Mouse (Mus musculus) kidney, postnatal 36 days (tissue): ENCODE results near the gene Nck2.
A peak's percentile ranks its signal among the peaks of the same experiment; 100 is the strongest.

ENCODE experiments used
- DNase-seq, 2 experiments: peaks; one replicate each; pipeline ENCODE4 v3.0.0; 2021 to 2022; ENCODE audit warnings: mixed read lengths in 2 of 2

The Nck2 gene

GRCm38 (mm10) chr1:43470421-43471179, 26.2 kb downstream of the Nck2 start:
- DNase-seq, result no peak

GRCm38 (mm10) chr1:43471180-43472045, 27.0 kb downstream of the Nck2 start:
- no peak for DNase-seq

DNA sequence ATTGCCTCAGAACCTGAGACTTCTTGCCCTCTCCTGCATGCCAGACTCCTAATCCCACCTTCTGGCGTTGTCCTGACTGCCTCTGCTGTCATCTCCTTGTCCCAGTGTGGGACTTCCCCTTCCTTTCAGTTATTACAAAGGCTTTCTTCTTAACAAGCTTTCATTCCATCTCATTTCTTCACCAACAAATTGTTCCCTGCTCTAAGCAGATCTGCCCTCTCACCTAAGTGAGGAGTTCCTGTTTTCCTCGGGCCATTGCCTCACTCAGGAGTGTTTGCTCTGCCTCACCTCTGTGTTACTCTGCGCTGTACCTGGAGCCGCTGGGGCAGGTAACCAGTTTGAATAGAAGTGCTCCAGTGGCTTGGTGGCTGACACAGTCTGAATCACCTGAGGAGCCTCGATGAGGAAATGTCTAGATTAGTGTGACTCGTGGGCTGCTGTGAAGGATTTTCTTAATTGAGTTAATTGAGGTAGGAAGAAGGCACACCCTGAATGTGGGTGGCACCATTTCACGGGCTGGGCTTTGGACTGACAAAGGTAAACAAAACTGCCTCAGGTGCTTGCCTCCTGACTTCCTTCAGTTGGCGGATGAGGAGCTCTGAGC, 27.8 kb downstream of the Nck2 start:
- no peak for DNase-seq

- peak in 1 of 2 experiments; percentile 38 for DNase-seq
Measured at GRCm38 (mm10) chr1:43473734-43474534, 29.6 kb downstream of the Nck2 start.

DNA sequence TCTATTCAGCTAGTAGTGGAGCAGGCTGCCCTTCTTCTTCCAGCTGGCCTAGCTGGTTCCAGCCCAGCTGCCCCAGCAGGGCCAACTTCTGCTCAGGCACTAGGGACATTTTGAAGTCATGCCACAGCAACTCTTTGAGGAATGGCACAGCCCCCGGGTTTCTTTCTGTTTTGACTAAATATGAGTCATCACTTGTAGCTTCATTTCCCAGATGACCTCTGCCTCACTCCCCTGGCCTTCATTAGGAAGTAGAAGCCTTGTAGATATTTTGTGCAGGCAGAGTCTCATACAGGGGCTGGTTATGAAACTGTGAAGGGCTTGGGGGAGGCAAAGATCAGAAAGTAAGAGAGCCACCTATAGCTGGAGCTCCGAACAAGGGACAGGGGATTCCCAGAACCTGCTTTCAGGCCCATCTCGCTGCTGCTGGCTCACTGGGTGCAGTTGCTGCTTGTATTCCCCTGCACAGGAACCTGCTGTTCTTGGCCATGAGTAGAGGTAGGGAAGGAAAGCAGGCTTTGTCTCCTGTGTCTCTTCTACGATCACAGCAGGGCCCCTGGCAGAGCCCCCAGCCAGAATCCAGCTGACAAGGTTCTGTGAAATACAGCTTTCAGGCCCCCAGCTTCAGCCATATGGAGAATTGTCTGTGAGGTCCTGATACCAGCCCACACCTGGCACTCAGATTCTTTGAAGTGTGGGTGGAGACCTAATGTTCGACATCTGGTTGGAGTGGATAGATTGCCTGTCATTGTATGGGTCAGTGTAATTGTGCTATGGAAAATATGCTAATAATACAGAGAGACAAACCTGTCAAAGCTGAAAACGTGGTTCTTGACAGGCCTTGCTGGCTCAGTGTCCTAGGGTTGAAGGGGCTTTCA, 30.4 kb downstream of the Nck2 start:
- peak; percentile 28 to 45 for DNase-seq

DNA sequence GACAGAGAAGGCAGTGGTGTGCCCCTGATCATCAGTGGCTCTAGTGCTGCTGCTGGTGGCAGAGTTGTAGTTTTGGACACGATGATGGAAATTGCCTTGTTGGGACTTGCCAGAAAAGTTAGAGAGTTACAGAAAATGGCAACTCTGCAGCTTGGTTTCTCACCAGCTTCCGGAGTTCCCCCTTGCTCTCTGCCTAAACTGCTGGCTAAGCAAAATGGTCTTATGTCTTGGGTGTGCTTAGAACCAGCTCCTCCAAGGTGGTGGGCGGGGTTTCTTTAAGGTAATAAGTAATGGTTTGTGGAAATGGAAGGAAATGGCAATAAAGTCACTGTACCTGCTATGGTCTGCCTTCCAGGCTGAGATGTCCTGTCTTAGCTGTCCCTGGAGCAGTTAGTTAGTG, 33.6 kb downstream of the Nck2 start:
- DNase-seq, result no peak

- DNase-seq, result no peak
Measured at GRCm38 (mm10) chr1:43485204-43485603, 40.8 kb downstream of the Nck2 start.

DNA sequence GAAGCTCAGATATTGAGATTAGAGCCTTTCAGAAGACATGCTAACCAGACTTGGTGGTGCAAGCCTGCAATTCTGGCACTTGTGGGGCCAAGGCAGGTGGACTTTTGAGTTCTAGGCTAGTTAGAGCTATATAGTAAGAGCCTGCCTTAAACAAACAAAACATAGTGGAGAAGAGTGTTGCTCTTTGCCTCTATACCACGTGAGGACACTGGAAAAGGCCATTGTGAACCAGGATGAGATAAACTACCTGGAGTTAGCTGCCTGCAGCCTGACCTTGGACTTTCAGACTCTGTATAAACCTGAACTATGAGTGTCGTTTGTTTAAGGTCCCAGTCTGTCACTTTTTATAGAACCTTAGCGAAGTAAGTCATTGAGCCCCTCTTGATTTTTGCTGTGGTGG, 42.1 kb downstream of the Nck2 start:
- DNase-seq, result no peak

DNA sequence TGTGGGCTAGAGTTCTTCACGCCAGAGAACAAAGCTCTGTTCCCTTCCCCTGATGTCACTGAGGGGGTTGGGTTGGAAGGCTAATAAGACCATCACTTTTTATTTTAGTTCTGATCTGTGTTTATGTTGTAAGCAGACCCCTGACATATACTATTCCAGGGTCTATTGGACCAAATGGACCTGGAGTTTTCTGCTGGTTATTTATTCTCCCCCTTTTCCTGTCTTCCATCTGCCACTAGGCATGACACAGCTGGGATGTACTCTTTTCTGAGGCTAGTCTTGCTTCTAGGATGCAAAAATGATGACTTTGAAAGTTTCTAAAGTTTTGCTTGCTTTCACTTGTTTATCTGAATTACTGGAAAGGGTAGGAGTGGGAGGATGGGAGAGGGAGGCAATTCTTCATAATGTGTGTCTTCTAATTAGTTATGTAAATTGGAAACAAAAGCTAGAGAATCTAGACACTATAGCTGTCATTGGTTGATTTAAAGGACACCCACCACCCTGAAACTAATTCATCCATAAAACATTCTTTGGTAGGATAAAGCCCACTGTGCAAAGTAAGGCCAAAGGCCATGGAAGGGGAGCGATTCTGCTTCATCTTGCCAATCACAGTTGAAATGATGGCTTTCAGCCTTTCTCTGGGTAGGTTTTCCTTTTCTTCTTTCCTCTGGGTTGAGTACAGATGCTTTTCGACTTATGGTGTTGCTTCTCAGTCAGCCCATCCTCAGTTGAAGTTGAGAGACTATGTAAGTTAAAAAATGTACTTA, 42.8 kb downstream of the Nck2 start:
- no peak for DNase-seq

DNA sequence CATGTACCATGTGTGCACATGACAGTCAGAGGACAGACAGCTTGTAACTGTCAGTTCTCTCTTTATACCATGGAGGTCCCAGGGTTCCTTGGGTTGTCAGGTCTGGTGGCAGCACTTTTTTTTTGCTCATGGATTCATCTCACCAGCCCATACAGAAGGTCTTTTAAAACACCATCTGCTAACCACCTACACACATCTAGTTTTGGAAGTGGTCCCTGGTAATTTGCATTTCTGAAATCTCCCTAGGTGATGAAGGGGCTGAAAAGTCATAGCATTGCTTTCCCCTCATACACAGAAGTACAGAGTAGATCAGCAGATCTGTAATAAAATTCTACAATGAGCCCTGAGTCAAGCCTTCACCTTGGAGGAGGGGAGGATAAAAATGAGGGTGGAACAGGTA, 44.9 kb downstream of the Nck2 start:
- no peak for DNase-seq

- DNase-seq, result peak; percentile 59
Measured at GRCm38 (mm10) chr1:43491506-43492269, 47.3 kb downstream of the Nck2 start.

- no peak for DNase-seq
Measured at GRCm38 (mm10) chr1:43492803-43493437, 48.5 kb downstream of the Nck2 start.

DNA sequence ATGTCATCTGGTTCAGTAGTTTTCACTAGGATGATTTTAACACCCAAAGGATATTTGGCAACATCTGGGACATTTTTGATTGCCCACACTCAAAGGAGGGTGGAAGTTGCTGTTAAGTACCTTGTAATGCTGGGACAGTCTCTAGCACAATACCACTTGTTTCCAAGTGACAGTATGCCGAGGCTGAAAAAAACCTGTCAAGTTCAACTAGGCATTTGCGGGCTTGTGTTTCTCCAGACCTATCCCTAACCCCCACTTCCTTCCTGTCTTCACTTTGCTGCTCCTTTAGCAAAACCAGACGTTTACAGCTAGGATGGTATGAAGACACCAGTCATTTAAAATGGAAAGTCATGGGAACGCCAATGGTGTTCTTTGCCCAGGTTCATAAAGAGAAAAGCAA, 51.7 kb downstream of the Nck2 start:
- no peak for DNase-seq

GRCm38 (mm10) chr1:43496993-43497392, 52.6 kb downstream of the Nck2 start:
- DNase-seq, result no peak

GRCm38 (mm10) chr1:43497951-43498350, 53.6 kb downstream of the Nck2 start:
- DNase-seq, result no peak

GRCm38 (mm10) chr1:43500121-43500520, 55.7 kb downstream of the Nck2 start:
- no peak for DNase-seq

- no peak for DNase-seq
Measured at GRCm38 (mm10) chr1:43501143-43501919, 57.0 kb downstream of the Nck2 start.

GRCm38 (mm10) chr1:43501920-43502791, 57.8 kb downstream of the Nck2 start:
- peak; percentile 48 for DNase-seq
